In the genomic region with DNA sequence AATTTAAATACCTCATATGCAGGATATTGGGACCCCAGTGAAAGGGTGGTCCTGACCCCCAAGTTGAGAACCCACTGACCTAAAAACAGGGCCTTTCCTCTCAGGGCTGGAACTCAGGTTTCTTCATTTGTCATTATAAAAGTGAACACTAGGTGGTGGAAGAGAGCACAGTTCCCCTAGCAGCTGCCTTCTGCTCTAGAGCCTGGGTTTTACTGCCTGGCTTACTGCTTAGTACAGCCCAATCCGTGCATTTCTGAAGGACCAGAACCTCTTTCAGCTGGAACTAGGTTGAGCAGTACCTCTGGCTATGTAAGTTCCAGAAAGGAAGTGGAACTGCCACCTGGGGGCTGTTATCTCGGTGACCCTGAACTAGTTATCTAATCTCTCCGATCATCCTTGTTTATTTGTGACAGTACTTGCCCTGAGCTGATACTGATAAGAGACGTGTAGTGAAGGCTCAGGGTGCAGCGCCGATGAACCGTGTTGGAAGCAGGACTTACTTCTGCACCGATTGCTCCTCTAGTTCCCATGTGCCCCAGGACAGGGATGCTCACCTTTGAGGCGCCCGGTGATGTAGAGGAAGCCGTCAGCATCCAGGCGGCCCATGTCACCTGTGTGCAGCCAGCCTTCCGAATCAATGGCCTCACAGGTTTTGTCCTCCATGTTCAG, we compare ENCODE assay signal across 9 mouse cellular contexts. TPM values are rescaled to one million over a fixed set of nuclear protein-coding genes. Genes with fewer than 3 reads are reported as not detected.
DNase-seq lines count a peak whose midpoint lies in the region; ATAC-seq and TF ChIP-seq lines count a peak whose summit lies in the region.
"Had no signal": no experiment of that assay in that cellular context is flagged by ENCODE, and none has a peak within 500 bp of the region (broad histone marks: within the 10 kb centered on the region; RNA-seq: fewer than 3 reads in every experiment).

No protein-coding gene starts in this region.

- no peak for TF ChIP-seq POLR2A in CH12.LX (IDR thresholded peaks at IDR 0.05; ENCODE audit: low read depth, low read length)
- TF ChIP-seq POLR2A in cerebellum, adult 2 months (IDR thresholded peaks at IDR 0.05; ENCODE audit: borderline replicate concordance, insufficient read depth, low read length), result no peak

- DNase-seq in heart, adult 11 months, result no peak
- DNase-seq in CH12.LX (ENCODE audit: extremely low read depth), result peak; percentile 61
- peak; percentile 40 to 52 for DNase-seq in cerebellum, adult 2 months
- peak; percentile 27 for DNase-seq in hindbrain, embryonic 10.5 days (ENCODE audit: low spot score)
- DNase-seq in left cerebral cortex, postnatal 25 days (ENCODE audit: low spot score in 2 of 2), result peak; percentile 24 to 57
- DNase-seq in midbrain, postnatal 0 days (ENCODE audit: low spot score), result peak; percentile 67
- no peak for DNase-seq in right cerebral cortex, postnatal 14 days

- no peaks in the 10 kb centered on the region for H3K9me3 ChIP-seq in heart, embryonic 15.5 days (replicated peaks)
- no peaks in the 10 kb centered on the region for H3K9me3 ChIP-seq in CH12.LX (replicated peaks; ENCODE audit: low read length)
- no peaks in the 10 kb centered on the region for H3K9me3 ChIP-seq in hindbrain, embryonic 10.5 days
- H3K9me3 ChIP-seq in midbrain, postnatal 0 days (ENCODE audit: low read length), result no peaks in the 10 kb centered on the region

- peak; percentile 66 to 84 for TF ChIP-seq CTCF in CH12.LX (conservative IDR thresholded peaks at IDR 0.05 in 1 of 2, IDR thresholded peaks at IDR 0.05 in 1 of 2; ENCODE audit: low read depth in 2 of 2, low read length in 2 of 2)
- peak; percentile 86 for TF ChIP-seq CTCF in cerebellum, adult 2 months (IDR thresholded peaks at IDR 0.05; ENCODE audit: borderline replicate concordance, insufficient read depth, low read depth, low read length)
- peak; percentile 88 for TF ChIP-seq CTCF in midbrain, postnatal 0 days (IDR thresholded peaks at IDR 0.05)

- WGBS in heart, embryonic 15.5 days, result 46% methylated on average over 13 of the region's 13 CpGs
- 77% methylated on average over 13 of the region's 13 CpGs for WGBS in cerebellum, adult 2 months
- WGBS in hindbrain, embryonic 10.5 days, result 73% methylated on average over 13 of the region's 13 CpGs
- 71% methylated on average over 13 of the region's 13 CpGs for WGBS in midbrain, postnatal 0 days

- no peak overlapping the region for H3K4me3 ChIP-seq in heart, embryonic 15.5 days
- no peak overlapping the region for H3K4me3 ChIP-seq in CH12.LX (replicated peaks in 1 of 3; ENCODE audit: low read depth in 2 of 3, low read length in 2 of 3, poor library complexity in 1 of 3)
- H3K4me3 ChIP-seq in cerebellum, adult 2 months (replicated peaks; ENCODE audit: insufficient read depth, low read depth, low read length), result no peak overlapping the region
- H3K4me3 ChIP-seq in hindbrain, embryonic 10.5 days, result no peak overlapping the region
- H3K4me3 ChIP-seq in midbrain, postnatal 0 days (ENCODE audit: low read depth, low read length), result no peak overlapping the region

- no peaks in the 10 kb centered on the region for H3K79me2 ChIP-seq in CH12.LX (replicated peaks; ENCODE audit: control insufficient read depth, extremely low read depth, insufficient read depth, poor library complexity, severe bottlenecking)

- no peak overlapping the region for H3K27ac ChIP-seq in heart, embryonic 15.5 days
- no peak overlapping the region for H3K27ac ChIP-seq in CH12.LX (ENCODE audit: insufficient read depth, low read depth)
- H3K27ac ChIP-seq in cerebellum, adult 2 months (ENCODE audit: insufficient read depth, low read length), result no peak overlapping the region
- H3K27ac ChIP-seq in hindbrain, embryonic 10.5 days, result no peak overlapping the region
- no peak overlapping the region for H3K27ac ChIP-seq in midbrain, postnatal 0 days (ENCODE audit: low read depth, low read length)
- H3K27ac ChIP-seq: macrophage had no signal

- no peak overlapping the region for H3K4me2 ChIP-seq in heart, embryonic 15.5 days
- H3K4me2 ChIP-seq in CH12.LX (ENCODE audit: insufficient read depth, low read depth, poor library complexity, severe bottlenecking), result no peak overlapping the region
- H3K4me2 ChIP-seq in midbrain, postnatal 0 days (ENCODE audit: low read depth, low read length, poor library complexity, severe bottlenecking), result no peak overlapping the region

- H3K36me3 ChIP-seq in heart, embryonic 15.5 days, result no peaks in the 10 kb centered on the region
- peaks cover 58 to 93% of the 10 kb centered on the region in 2 experiments for H3K36me3 ChIP-seq in CH12.LX (replicated peaks in 1 of 2; ENCODE audit: control insufficient read depth in 1 of 2, insufficient read depth in 1 of 2, low read length in 1 of 2)
- H3K36me3 ChIP-seq in hindbrain, embryonic 10.5 days, result no peaks in the 10 kb centered on the region
- H3K36me3 ChIP-seq in midbrain, postnatal 0 days (ENCODE audit: insufficient read depth, low read length), result no peaks in the 10 kb centered on the region

- TF ChIP-seq EP300 in CH12.LX (IDR thresholded peaks at IDR 0.05; ENCODE audit: low read length), result no peak

- H3K27me3 ChIP-seq in heart, embryonic 15.5 days, result no peaks in the 10 kb centered on the region
- no peaks in the 10 kb centered on the region for H3K27me3 ChIP-seq in CH12.LX (replicated peaks)
- no peaks in the 10 kb centered on the region for H3K27me3 ChIP-seq in cerebellum, adult 2 months (ENCODE audit: control insufficient read depth, insufficient read depth, low read length)
- no peaks in the 10 kb centered on the region for H3K27me3 ChIP-seq in hindbrain, embryonic 10.5 days (ENCODE audit: insufficient read depth, poor library complexity, severe bottlenecking)
- H3K27me3 ChIP-seq in midbrain, postnatal 0 days (ENCODE audit: insufficient read depth, low read length), result no peaks in the 10 kb centered on the region

- dilution Hi-C loops in CH12.LX (cut with MboI; ENCODE audit: extremely low pct_ligation_motif_present, extremely low pct_unique_long_range_greater_than_20kb, low sequenced_read_pairs), result no loop called here

- H3K9ac ChIP-seq in heart, embryonic 15.5 days, result no peak overlapping the region
- no peak overlapping the region for H3K9ac ChIP-seq in CH12.LX (ENCODE audit: insufficient read depth, low read depth)
- no peak overlapping the region for H3K9ac ChIP-seq in midbrain, postnatal 0 days (replicated peaks; ENCODE audit: low read length, poor library complexity, severe bottlenecking)

- intact Hi-C loops in left cerebral cortex, postnatal 25 days (cut with DNase I), result loop anchor here (1.0 to 10.0 kb wide), 2 partner anchors 62 to 210 kb away; no protein-coding TSS in a partner anchor

- in situ Hi-C loops in CH12.LX (cut with MboI; ENCODE audit: low pct_ligation_motif_present, low pct_unique_long_range_greater_than_20kb, low sequenced_read_pairs), result no loop called here

- peak; percentile 73 for TF ChIP-seq RAD21 in CH12.LX (IDR thresholded peaks at IDR 0.05; ENCODE audit: low read depth, low read length)

- H3K4me1 ChIP-seq in heart, embryonic 15.5 days (replicated peaks), result peaks cover 3% of the 10 kb centered on the region; the same call in 1 of the 2 replicates
- peaks cover 0 to 9% of the 10 kb centered on the region in 2 experiments; a peak in 1 of 4 replicates for H3K4me1 ChIP-seq in CH12.LX (ENCODE audit: control insufficient read depth in 1 of 2, insufficient read depth in 2 of 2)
- H3K4me1 ChIP-seq in cerebellum, adult 2 months (ENCODE audit: control insufficient read depth, insufficient read depth, low read length), result no peaks in the 10 kb centered on the region
- H3K4me1 ChIP-seq in hindbrain, embryonic 10.5 days (replicated peaks), result 0 out of 2 replicates have a peak, but pooled peaks cover 1% of the 10 kb centered on the region
- no peaks in the 10 kb centered on the region for H3K4me1 ChIP-seq in midbrain, postnatal 0 days (ENCODE audit: insufficient read depth, low read length)

- peak; percentile 55; the same call in 1 of the 2 replicates for ATAC-seq in heart, embryonic 15.5 days (replicated peaks; ENCODE audit: insufficient number of reproducible peaks, insufficient read depth, low FRiP score, low read depth)
- ATAC-seq in midbrain, postnatal 0 days (ENCODE audit: low FRiP score), result peak; percentile 71; the same call in 1 of the 2 replicates

TF ChIP-seq in CH12.LX, 34 proteins besides CTCF, POLR2A, EP300 and RAD21 (continues in another document):
- TF ChIP-seq SIN3A (IDR thresholded peaks at IDR 0.05; ENCODE audit: low read length) (no peak), PAX5 (IDR thresholded peaks at IDR 0.05; ENCODE audit: low read length) (no peak)

RNA-seq across cellular contexts. Expression of a gene that starts 28.2 kb away (rescaled TPM):
- 393 and 522 TPM in 2 replicates for polyA plus RNA-seq in heart, embryonic 15.5 days (2015; fragmentation: Nextera tagmentation; extraction: Ambion mirVana)
- 102 and 135 TPM in 2 replicates for total RNA-seq in CH12.LX (2012; rRNA removed)
- total RNA-seq in CH12.LX (2014; rRNA removed), result 192 and 198 TPM in 2 replicates
- polyA plus RNA-seq in CH12.LX (2012; ENCODE audit: insufficient read length, low read depth), result 178 and 186 TPM in 2 replicates
- polyA plus RNA-seq in cerebellum, adult 2 months (2012; rRNA removed), result 209 and 211 TPM in 2 replicates
- polyA plus RNA-seq in hindbrain, embryonic 10.5 days (2016; fragmentation: Nextera tagmentation; extraction: Ambion mirVana), result 108 and 117 TPM in 2 replicates
- 100 to 1,000 TPM; 188 to 197 TPM for total RNA-seq in left cerebral cortex, postnatal 25 days (2021)
- total RNA-seq in midbrain, postnatal 0 days (2014; rRNA removed), result 87.2 and 103 TPM in 2 replicates
- 184 and 191 TPM in 2 replicates for polyA plus RNA-seq in midbrain, postnatal 0 days (2015; fragmentation: Nextera tagmentation; extraction: Ambion mirVana)

RNA-seq across cellular contexts. Expression of a gene that starts 47.4 kb away (rescaled TPM):
- 0.32 TPM in 1 of 2 replicates, not detected in the other for polyA plus RNA-seq in heart, embryonic 15.5 days (2015; fragmentation: Nextera tagmentation; extraction: Ambion mirVana)
- total RNA-seq in CH12.LX (2012; rRNA removed), result 13.7 and 16.8 TPM in 2 replicates
- 24.0 and 25.8 TPM in 2 replicates for total RNA-seq in CH12.LX (2014; rRNA removed)
- polyA plus RNA-seq in CH12.LX (2012; ENCODE audit: insufficient read length, low read depth), result 23.6 and 24.7 TPM in 2 replicates
- polyA plus RNA-seq in cerebellum, adult 2 months (2012; rRNA removed), result 270 and 289 TPM in 2 replicates
- polyA plus RNA-seq in hindbrain, embryonic 10.5 days (2016; fragmentation: Nextera tagmentation; extraction: Ambion mirVana), result 7.2 and 8.7 TPM in 2 replicates
- 100 to 1,000 TPM; 119 to 141 TPM for total RNA-seq in left cerebral cortex, postnatal 25 days (2021)
- 54.7 and 69.9 TPM in 2 replicates for total RNA-seq in midbrain, postnatal 0 days (2014; rRNA removed)
- 42.8 and 49.7 TPM in 2 replicates for polyA plus RNA-seq in midbrain, postnatal 0 days (2015; fragmentation: Nextera tagmentation; extraction: Ambion mirVana)
- polyA plus RNA-seq: macrophage had no signal

RNA-seq across cellular contexts. Expression of a gene that starts 54.3 kb away (rescaled TPM):
- polyA plus RNA-seq in heart, embryonic 15.5 days (2015; fragmentation: Nextera tagmentation; extraction: Ambion mirVana), result 5.3 and 5.6 TPM in 2 replicates
- 2.0 and 2.1 TPM in 2 replicates for total RNA-seq in CH12.LX (2012; rRNA removed)
- total RNA-seq in CH12.LX (2014; rRNA removed), result 3.3 and 3.4 TPM in 2 replicates
- 2.3 and 3.5 TPM in 2 replicates for polyA plus RNA-seq in CH12.LX (2012; ENCODE audit: insufficient read length, low read depth)
- polyA plus RNA-seq in cerebellum, adult 2 months (2012; rRNA removed), result 31.7 and 40.2 TPM in 2 replicates
- polyA plus RNA-seq in hindbrain, embryonic 10.5 days (2016; fragmentation: Nextera tagmentation; extraction: Ambion mirVana), result 13.4 and 17.2 TPM in 2 replicates
- total RNA-seq in left cerebral cortex, postnatal 25 days (2021), result 10 to 100 TPM; 20.7 to 22.3 TPM
- 62.7 and 65.4 TPM in 2 replicates for total RNA-seq in midbrain, postnatal 0 days (2014; rRNA removed)
- 84.3 and 84.9 TPM in 2 replicates for polyA plus RNA-seq in midbrain, postnatal 0 days (2015; fragmentation: Nextera tagmentation; extraction: Ambion mirVana)

Comparison
In these comparisons a context has a peak if more than half of its experiments do, and no peak if none do; other contexts are left out.
1. DNase-seq: peak in CH12.LX (single experiment), cerebellum, adult 2 months (2 of 2), hindbrain, embryonic 10.5 days (single experiment), left cerebral cortex, postnatal 25 days (2 of 2) and midbrain, postnatal 0 days (single experiment); none in heart, adult 11 months (single experiment) and right cerebral cortex, postnatal 14 days (single experiment).
2. Peak in every context shown above with its lines, with median percentiles within 50 percentile points of each other: CTCF ChIP-seq.